Mouse (Mus musculus) kidney, postnatal 0 days (tissue): Measurements from ENCODE around the gene Msh5. TPM values are rescaled to one million over a fixed set of nuclear protein-coding genes. Genes with fewer than 3 reads are reported as not detected.
A peak's percentile ranks its signal among the peaks of the same experiment; 100 is the strongest.

Experiments used
- ATAC-seq: fragments of 200-750 bp; cut with Nextera tagmentation; replicated peaks from 2 replicates; pipeline ENCODE4 v1.8.0; 2017; ENCODE audit warnings: low read depth, moderate number of reproducible peaks, moderate TSS enrichment, moderate library complexity; ENCODE audit not compliant: low FRiP score
- DNase-seq: peaks from one replicate; pipeline ENCODE4 v3.0.0-alpha.2; 2016; ENCODE audit warnings: low spot score
- H3K27ac ChIP-seq: fragments of 300-500 bp; sonication (generic); 2 replicates; pipeline ENCODE4 v1.5.1; 2014; ENCODE audit warnings: mild to moderate bottlenecking
- H3K27me3 ChIP-seq: fragments of 300-500 bp; sonication (generic); 2 replicates; pipeline ENCODE4 v1.6.1; 2014; ENCODE audit warnings: low read length, mixed read lengths; ENCODE audit not compliant: insufficient read depth
- H3K36me3 ChIP-seq: fragments of 300-500 bp; sonication (generic); 2 replicates; pipeline ENCODE4 v1.6.1; 2014; ENCODE audit warnings: low read length, mixed read lengths; ENCODE audit not compliant: insufficient read depth
- H3K4me1 ChIP-seq: fragments of 300-500 bp; sonication (generic); replicated peaks from 2 replicates; pipeline ENCODE4 v1.6.1; 2014; ENCODE audit warnings: antibody characterized with exemption, low read length, mixed read lengths; ENCODE audit not compliant: insufficient read depth
- H3K4me2 ChIP-seq: fragments of 300-500 bp; sonication (generic); 2 replicates; pipeline ENCODE4 v1.6.1; 2014; ENCODE audit warnings: mild to moderate bottlenecking, low read length, moderate library complexity, mixed read lengths
- H3K4me3 ChIP-seq: fragments of 300-500 bp; sonication (generic); replicated peaks from 2 replicates; pipeline ENCODE4 v1.5.1; 2014; ENCODE audit warnings: low read depth, low read length
- H3K9ac ChIP-seq: fragments of 300-500 bp; sonication (generic); 2 replicates; pipeline ENCODE4 v1.6.1; 2014; ENCODE audit warnings: low read depth, low read length
- H3K9me3 ChIP-seq: fragments of 300-500 bp; sonication (generic); replicated peaks from 2 replicates; pipeline ENCODE4 v1.6.1; 2016; ENCODE audit warnings: low read length, inconsistent platforms, mixed read lengths
- CTCF ChIP-seq: IDR thresholded peaks from 2 replicates; pipeline ENCODE4 v1.5.1; 2016; ENCODE audit warnings: antibody characterized with exemption, low read depth, mild to moderate bottlenecking, moderate library complexity
- WGBS: fragments of 180-500 bp; shearing (Covaris S2); extraction: QIAGEN DNeasy Blood & Tissue Kit; methylation state at CpG from one replicate; pipeline ENCODE4 v1.1.7; 2014; 5-methylcytosine and 5-hydroxymethylcytosine counted together
- polyA plus RNA-seq: library from polyadenylated mRNA; unstranded; fragments of >200 nt; fragmentation: Nextera tagmentation; extraction: Ambion mirVana; gene quantifications from 2 replicates; pipeline ENCODE4 v1.2.1, GENCODE M21; 2015

Msh5 gene
- polyA plus RNA-seq, 1 experiment from 2014 or later, result 2.7 TPM

- DNase-seq (no peak), ATAC-seq (no peak)
- Histone ChIP-seq H3K9me3 (no peaks in the 10 kb centered on the region), H3K4me2 (no peak overlapping the region), H3K4me1 (peaks cover 7% of the 10 kb centered on the region; the same call in 1 of the 2 replicates), H3K4me3 (no peak overlapping the region), H3K9ac (no peak overlapping the region), H3K27ac (no peak overlapping the region), H3K36me3 (peaks cover 8% of the 10 kb centered on the region; the same call in 1 of the 2 replicates), H3K27me3 (no peaks in the 10 kb centered on the region)
- WGBS, result 48% methylated on average over 2 of the region's 2 CpGs
- peak; percentile 60 for TF ChIP-seq CTCF
Measured at GRCm38 (mm10) chr17:35088151-35088550, 41.6 kb upstream of the Msh5 start.

DNA sequence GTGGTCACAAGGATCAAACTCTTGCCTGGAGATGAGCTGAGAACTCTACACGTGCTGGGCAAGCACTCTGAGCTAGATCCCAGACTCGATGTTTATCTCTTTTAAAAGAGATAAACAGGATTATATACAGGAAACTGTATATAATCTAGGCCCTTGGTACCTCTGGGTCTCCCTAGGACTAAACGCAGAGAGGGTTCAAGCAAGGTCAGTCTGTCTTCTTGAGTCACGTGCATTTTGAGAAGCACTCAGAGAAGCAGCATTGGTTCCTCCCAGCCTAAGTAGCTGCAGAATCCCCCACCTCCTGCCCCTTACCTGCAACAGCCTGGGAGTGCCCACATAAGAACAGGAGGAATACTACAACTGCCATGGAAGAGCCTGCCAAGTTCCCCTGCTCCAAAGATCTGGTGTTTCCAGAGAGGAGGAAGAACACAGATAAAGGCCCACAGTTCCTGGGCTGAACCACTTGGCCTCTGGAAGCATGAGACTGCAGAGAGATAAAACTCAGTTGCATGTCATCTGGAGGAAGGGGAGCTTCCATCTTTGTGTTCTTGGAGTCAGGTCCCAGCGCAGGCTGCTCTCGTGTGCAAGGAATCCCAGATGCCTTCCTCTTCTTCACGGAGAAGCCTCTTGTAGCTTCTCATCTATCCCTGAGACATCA, 38.8 kb upstream of the Msh5 start, which contains the start of gene Ly6g6f:
Gene Ly6g6f (minus strand): TSS at position 403 of the 658 bp plus-strand sequence.
- no peaks in the 10 kb centered on the region for H3K36me3 ChIP-seq
- WGBS, result 76% methylated on average over 7 of the region's 7 CpGs

DNA sequence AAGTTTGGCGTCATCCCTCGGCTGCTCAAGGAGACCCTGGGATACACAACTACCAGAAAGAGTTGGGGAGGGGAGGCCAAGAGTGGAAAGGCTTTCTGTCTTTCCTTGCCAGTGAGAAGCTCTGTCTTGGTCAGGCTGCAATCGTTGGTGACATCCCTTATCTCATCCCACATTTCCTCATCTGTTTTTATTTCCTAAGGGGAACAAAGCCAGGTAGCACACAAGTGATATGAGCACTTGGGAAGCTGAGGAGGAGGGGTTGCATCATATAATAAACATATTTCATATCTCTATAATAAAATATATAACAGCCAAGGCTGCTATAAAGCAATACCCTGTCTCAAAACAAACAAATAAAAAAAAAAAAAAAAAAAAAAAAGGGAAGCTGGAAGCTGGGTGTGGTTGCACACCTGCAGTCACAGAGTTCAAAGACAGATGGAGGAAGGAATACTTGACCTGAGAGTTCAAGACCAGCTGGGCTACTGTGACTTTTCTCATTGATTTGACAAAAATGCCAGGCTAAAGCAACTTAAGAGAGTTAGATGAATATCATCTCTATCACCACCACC, 37.5 kb upstream of the Msh5 start:
- WGBS, result 76% methylated on average over 3 of the region's 3 CpGs
- no peak for TF ChIP-seq CTCF
- Histone ChIP-seq H3K36me3 (no peaks in the 10 kb centered on the region), H3K27me3 (no peaks in the 10 kb centered on the region; the same call in 1 of the 2 replicates), H3K4me2 (no peak overlapping the region), H3K9ac (no peak overlapping the region), H3K4me3 (no peak overlapping the region), H3K4me1 (no peaks in the 10 kb centered on the region), H3K9me3 (no peaks in the 10 kb centered on the region), H3K27ac (no peak overlapping the region)
- no peak for ATAC-seq
- no peak for DNase-seq

More for the DNA sequence above, 38.8 kb upstream of the Msh5 start, which contains the start of gene Ly6g6f:
- Histone ChIP-seq H3K4me3 (no peak within 1 kb of the TSS), H3K9me3 (no peaks in the 10 kb centered on the region), H3K4me2 (no peak within 1 kb of the TSS), H3K9ac (no peak within 1 kb of the TSS), H3K27ac (no peak within 1 kb of the TSS), H3K4me1 (peaks cover 6% of the 10 kb centered on the region; the same call in 1 of the 2 replicates), H3K27me3 (no peaks in the 10 kb centered on the region; the same call in 1 of the 2 replicates)
- ATAC-seq (no peak), DNase-seq (no peak)
- no peak for TF ChIP-seq CTCF

- TF ChIP-seq CTCF, result no peak
- Histone ChIP-seq H3K4me2 (no peak overlapping the region), H3K36me3 (no peaks in the 10 kb centered on the region), H3K27me3 (no peaks in the 10 kb centered on the region; the same call in 1 of the 2 replicates), H3K27ac (no peak overlapping the region), H3K9ac (no peak overlapping the region), H3K4me1 (no peaks in the 10 kb centered on the region), H3K9me3 (no peaks in the 10 kb centered on the region), H3K4me3 (no peak overlapping the region)
- DNase-seq (no peak), ATAC-seq (no peak)
- WGBS, result 84% methylated on average over 16 of the region's 16 CpGs
Measured at GRCm38 (mm10) chr17:35082841-35083576, 36.5 kb upstream of the Msh5 start.

- H3K36me3 ChIP-seq, result no peaks in the 10 kb centered on the region
- H3K27ac ChIP-seq, result no peak overlapping the region
- peaks cover 3% of the 10 kb centered on the region; the same call in 1 of the 2 replicates for H3K4me1 ChIP-seq
- ATAC-seq, result no peak
- H3K9ac ChIP-seq, result no peak overlapping the region
- H3K4me2 ChIP-seq, result no peak overlapping the region
- WGBS, result 81% methylated on average over 4 of the region's 4 CpGs
- no peak for DNase-seq
- no peaks in the 10 kb centered on the region for H3K9me3 ChIP-seq
- H3K4me3 ChIP-seq, result no peak overlapping the region
- no peaks in the 10 kb centered on the region; the same call in 1 of the 2 replicates for H3K27me3 ChIP-seq
- no peak for TF ChIP-seq CTCF
Measured at GRCm38 (mm10) chr17:35080710-35081109, 34.2 kb upstream of the Msh5 start.

DNA sequence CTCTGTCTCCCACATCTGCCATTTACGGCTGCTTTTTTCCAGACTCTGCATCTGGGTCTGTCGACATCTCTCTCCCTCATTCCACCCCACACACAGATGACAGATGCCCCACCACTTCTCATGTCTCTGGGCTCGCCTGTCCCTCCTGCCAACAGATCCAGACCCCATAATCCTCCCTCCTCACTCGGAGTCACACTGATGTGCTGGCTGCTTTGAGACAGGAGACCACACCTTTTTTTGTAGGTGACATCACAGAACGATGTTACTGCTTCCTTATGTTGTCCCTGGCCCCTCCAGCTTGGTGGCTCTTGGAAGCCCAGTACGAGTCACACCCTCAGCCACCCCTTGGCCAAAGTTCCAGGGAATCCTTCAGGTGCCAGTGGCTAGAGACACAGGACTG, 33.7 kb upstream of the Msh5 start:
- TF ChIP-seq CTCF, result no peak
- WGBS, result 40% methylated on average over 6 of the region's 6 CpGs
- DNase-seq (no peak), ATAC-seq (no peak)
- H3K36me3 ChIP-seq, result no peaks in the 10 kb centered on the region
- H3K4me1 ChIP-seq, result peaks cover 3% of the 10 kb centered on the region; the same call in 1 of the 2 replicates
- no peaks in the 10 kb centered on the region; the same call in 1 of the 2 replicates for H3K27me3 ChIP-seq
- no peak overlapping the region for H3K4me2 ChIP-seq
- H3K27ac ChIP-seq, result no peak overlapping the region
- H3K9me3 ChIP-seq, result no peaks in the 10 kb centered on the region
- H3K4me3 ChIP-seq, result no peak overlapping the region
- no peak overlapping the region for H3K9ac ChIP-seq
